Mouse (Mus musculus) liver, embryonic 15.5 days (tissue): ENCODE measurements around the gene Ppp2r2c. TPM values are rescaled to one million over a fixed set of nuclear protein-coding genes. Genes with fewer than 3 reads are reported as not detected.

Experiments used
- ATAC-seq: fragments of 200-750 bp; cut with Nextera tagmentation; 2 replicates; pipeline ENCODE4 v1.8.0; 2017; ENCODE audit warnings: moderate number of reproducible peaks, mild to moderate bottlenecking, moderate library complexity; ENCODE audit not compliant: insufficient read depth
- H3K27ac ChIP-seq: fragments of 300-500 bp; sonication (generic); replicated peaks from 2 replicates; pipeline ENCODE4 v1.5.1; 2015; ENCODE audit warnings: mild to moderate bottlenecking, inconsistent platforms
- H3K27me3 ChIP-seq: fragments of 300-500 bp; sonication (generic); 2 replicates; pipeline ENCODE4 v1.6.1; 2015; ENCODE audit warnings: mild to moderate bottlenecking, inconsistent platforms
- H3K36me3 ChIP-seq: fragments of 300-500 bp; sonication (generic); replicated peaks from 2 replicates; pipeline ENCODE4 v1.6.1; 2015; ENCODE audit warnings: moderate library complexity, mild to moderate bottlenecking, inconsistent platforms
- H3K4me1 ChIP-seq: fragments of 300-500 bp; sonication (generic); replicated peaks from 2 replicates; pipeline ENCODE4 v1.6.1; 2015; ENCODE audit warnings: inconsistent platforms
- H3K4me2 ChIP-seq: fragments of 300-500 bp; sonication (generic); 2 replicates; pipeline ENCODE4 v1.6.1; 2015; ENCODE audit warnings: moderate library complexity, mild to moderate bottlenecking, inconsistent platforms
- H3K4me3 ChIP-seq: fragments of 300-500 bp; sonication (generic); replicated peaks from 2 replicates; pipeline ENCODE4 v1.5.1; 2015; ENCODE audit warnings: mild to moderate bottlenecking, inconsistent platforms
- H3K9ac ChIP-seq: fragments of 300-500 bp; sonication (generic); 2 replicates; pipeline ENCODE4 v1.6.1; 2015; ENCODE audit warnings: moderate library complexity, mild to moderate bottlenecking, inconsistent platforms
- H3K9me3 ChIP-seq: fragments of 300-500 bp; sonication (generic); replicated peaks from 2 replicates; pipeline ENCODE4 v1.6.1; 2016; ENCODE audit warnings: inconsistent platforms
- WGBS: fragments of 180-500 bp; shearing (Covaris S2); methylation state at CpG from one replicate; pipeline ENCODE4 v1.1.7; 2015; ENCODE audit warnings: mixed read lengths; ENCODE audit not compliant: insufficient replicate concordance; 5-methylcytosine and 5-hydroxymethylcytosine counted together
- polyA plus RNA-seq: library from polyadenylated mRNA; unstranded; fragments of >200 nt; fragmentation: Nextera tagmentation; extraction: Ambion mirVana; gene quantifications from 2 replicates; pipeline ENCODE4 v1.2.1, GENCODE M21; 2015

Ppp2r2c gene
- polyA plus RNA-seq, 1 experiment from 2014 or later: not detected

GRCm38 (mm10) chr5:36870916-36871315 is 2.6 kb downstream of the Ppp2r2c start:
- no peak overlapping the region for H3K9ac ChIP-seq
- no peaks in the 10 kb centered on the region for H3K4me1 ChIP-seq
- H3K27ac ChIP-seq: no peak overlapping the region
- no peaks in the 10 kb centered on the region for H3K36me3 ChIP-seq
- WGBS: 56% methylated on average over 6 of the region's 6 CpGs
- no peak overlapping the region for H3K4me3 ChIP-seq
- no peak overlapping the region for H3K4me2 ChIP-seq
- no peak for ATAC-seq
- H3K27me3 ChIP-seq: peaks cover 69% of the 10 kb centered on the region
- H3K9me3 ChIP-seq: no peaks in the 10 kb centered on the region

- Histone ChIP-seq H3K27me3 (peaks cover 19% of the 10 kb centered on the region), H3K4me1 (no peaks in the 10 kb centered on the region), H3K9ac (no peak overlapping the region), H3K4me3 (no peak overlapping the region), H3K4me2 (no peak overlapping the region), H3K27ac (no peak overlapping the region), H3K36me3 (no peaks in the 10 kb centered on the region), H3K9me3 (no peaks in the 10 kb centered on the region)
- ATAC-seq: no peak
- WGBS: 41% methylated on average over 4 of the region's 4 CpGs
Observed at GRCm38 (mm10) chr5:36875956-36876355, 7.6 kb downstream of the Ppp2r2c start.

DNA sequence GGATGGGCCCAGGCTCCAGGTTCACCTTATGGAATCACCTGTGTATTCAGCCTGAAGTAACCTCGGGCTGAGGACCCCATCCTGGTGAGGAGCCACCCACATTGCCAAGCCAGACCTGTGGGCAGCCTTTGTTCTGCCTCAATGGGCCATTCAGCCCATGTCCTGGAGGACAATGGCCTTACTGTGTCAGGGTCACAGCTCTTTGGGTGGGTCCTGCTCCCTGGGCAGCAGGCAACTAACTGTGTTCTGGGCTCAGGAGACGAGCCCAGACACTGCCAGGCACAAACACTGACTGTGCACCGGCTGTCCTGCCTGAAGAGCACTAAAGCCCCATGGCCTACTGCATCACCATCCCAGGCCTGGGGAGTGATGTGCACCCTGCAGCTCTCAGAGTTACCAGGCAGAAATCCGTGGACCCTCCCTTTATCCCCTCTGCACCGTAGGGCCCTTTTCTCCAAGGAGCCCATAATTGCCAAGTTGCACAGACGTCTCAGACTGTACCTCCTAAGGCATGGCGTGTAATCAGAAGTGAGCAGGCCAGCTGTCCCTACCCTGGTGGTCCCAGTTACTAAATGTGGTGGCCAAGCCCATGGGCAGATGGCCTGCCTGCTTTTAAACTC is 8.6 kb downstream of the Ppp2r2c start:
- no peak overlapping the region for H3K4me3 ChIP-seq
- H3K36me3 ChIP-seq: no peaks in the 10 kb centered on the region
- H3K9me3 ChIP-seq: no peaks in the 10 kb centered on the region
- no peak for ATAC-seq
- H3K9ac ChIP-seq: no peak overlapping the region
- WGBS: 50% methylated on average over 7 of the region's 7 CpGs
- no peak overlapping the region for H3K4me2 ChIP-seq
- no peaks in the 10 kb centered on the region for H3K4me1 ChIP-seq
- peaks cover 10% of the 10 kb centered on the region for H3K27me3 ChIP-seq
- H3K27ac ChIP-seq: no peak overlapping the region

- Histone ChIP-seq H3K27me3 (peaks cover 3% of the 10 kb centered on the region; the same call in 1 of the 2 replicates), H3K27ac (no peak overlapping the region), H3K4me1 (no peaks in the 10 kb centered on the region), H3K4me3 (no peak overlapping the region), H3K36me3 (no peaks in the 10 kb centered on the region), H3K9me3 (no peaks in the 10 kb centered on the region), H3K9ac (no peak overlapping the region), H3K4me2 (no peak overlapping the region)
- no peak for ATAC-seq
- WGBS: 68% methylated on average over 2 of the region's 2 CpGs
Observed at GRCm38 (mm10) chr5:36877641-36878040, 9.3 kb downstream of the Ppp2r2c start.

DNA sequence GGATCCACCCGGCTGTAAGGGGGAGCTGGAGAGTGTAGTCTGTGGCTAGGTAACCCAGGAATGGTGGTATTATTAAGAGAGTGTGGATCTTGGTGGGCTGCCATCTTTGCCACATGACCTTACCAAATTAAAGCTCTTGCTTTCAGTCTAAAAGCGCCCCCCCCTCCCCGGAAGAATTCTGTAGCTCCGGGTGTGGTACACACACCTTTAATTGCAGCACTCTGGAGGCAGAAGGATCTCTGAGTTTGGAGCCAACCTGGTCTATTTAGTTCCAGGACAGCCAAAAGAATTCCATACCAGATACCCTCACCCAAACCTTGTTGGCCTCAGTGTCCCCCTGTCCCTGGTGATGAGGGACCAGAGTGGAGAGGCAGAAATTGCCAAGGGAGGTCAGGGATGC is 10.5 kb downstream of the Ppp2r2c start:
- Histone ChIP-seq H3K4me1 (no peaks in the 10 kb centered on the region), H3K9ac (no peak overlapping the region), H3K4me2 (no peak overlapping the region), H3K27me3 (no peaks in the 10 kb centered on the region), H3K9me3 (no peaks in the 10 kb centered on the region), H3K27ac (no peak overlapping the region), H3K4me3 (no peak overlapping the region), H3K36me3 (no peaks in the 10 kb centered on the region)
- ATAC-seq: no peak
- WGBS: 72% methylated on average over 4 of the region's 4 CpGs

GRCm38 (mm10) chr5:36880622-36881021 is 12.3 kb downstream of the Ppp2r2c start:
- Histone ChIP-seq H3K36me3 (no peaks in the 10 kb centered on the region), H3K27me3 (no peaks in the 10 kb centered on the region), H3K4me1 (no peaks in the 10 kb centered on the region), H3K4me3 (no peak overlapping the region), H3K9me3 (no peaks in the 10 kb centered on the region), H3K9ac (no peak overlapping the region), H3K27ac (no peak overlapping the region), H3K4me2 (no peak overlapping the region)
- ATAC-seq: no peak
- 77% methylated on average over 5 of the region's 5 CpGs for WGBS

GRCm38 (mm10) chr5:36883516-36883915 is 15.2 kb downstream of the Ppp2r2c start:
- 69% methylated on average over 12 of the region's 12 CpGs for WGBS
- no peak overlapping the region for H3K27ac ChIP-seq
- H3K4me3 ChIP-seq: no peak overlapping the region
- no peaks in the 10 kb centered on the region for H3K27me3 ChIP-seq
- H3K9ac ChIP-seq: no peak overlapping the region
- no peaks in the 10 kb centered on the region for H3K4me1 ChIP-seq
- ATAC-seq: no peak
- H3K36me3 ChIP-seq: no peaks in the 10 kb centered on the region
- H3K9me3 ChIP-seq: no peaks in the 10 kb centered on the region
- H3K4me2 ChIP-seq: no peak overlapping the region

DNA sequence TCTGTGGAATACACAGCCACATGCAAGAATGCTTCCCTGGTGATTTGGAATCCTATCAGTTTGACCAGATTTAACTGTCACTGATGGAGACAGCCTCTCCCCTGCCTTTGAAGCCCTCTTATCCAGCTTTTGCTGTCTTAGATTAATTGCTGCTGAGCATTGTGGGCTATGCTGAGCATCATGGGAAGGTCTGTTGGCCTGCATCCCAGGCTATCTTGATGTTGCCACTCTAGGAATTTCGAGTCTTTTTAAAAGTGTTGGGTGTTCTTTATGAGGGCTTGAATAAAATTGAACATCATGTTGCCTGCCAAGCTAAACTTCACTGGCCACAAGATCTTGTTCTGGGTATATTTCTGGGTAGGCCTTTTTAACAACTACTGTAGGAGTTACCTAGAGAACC is 16.8 kb downstream of the Ppp2r2c start:
- no peak overlapping the region for H3K4me2 ChIP-seq
- ATAC-seq: no peak
- H3K36me3 ChIP-seq: no peaks in the 10 kb centered on the region
- H3K27me3 ChIP-seq: no peaks in the 10 kb centered on the region
- no peak overlapping the region for H3K27ac ChIP-seq
- H3K4me1 ChIP-seq: no peaks in the 10 kb centered on the region
- H3K4me3 ChIP-seq: no peak overlapping the region
- no peaks in the 10 kb centered on the region for H3K9me3 ChIP-seq
- H3K9ac ChIP-seq: no peak overlapping the region
- WGBS: 53% methylated on average over 1 of the region's 1 CpGs

- Histone ChIP-seq H3K27ac (no peak overlapping the region), H3K4me2 (no peak overlapping the region), H3K9me3 (no peaks in the 10 kb centered on the region), H3K27me3 (no peaks in the 10 kb centered on the region), H3K4me3 (no peak overlapping the region), H3K9ac (no peak overlapping the region), H3K36me3 (no peaks in the 10 kb centered on the region), H3K4me1 (no peaks in the 10 kb centered on the region)
- no peak for ATAC-seq
- 61% methylated on average over 5 of the region's 5 CpGs for WGBS
Observed at GRCm38 (mm10) chr5:36885595-36885994, 17.3 kb downstream of the Ppp2r2c start.

GRCm38 (mm10) chr5:36886298-36886697 is 18.0 kb downstream of the Ppp2r2c start:
- no peaks in the 10 kb centered on the region for H3K9me3 ChIP-seq
- WGBS: 48% methylated on average over 2 of the region's 2 CpGs

GRCm38 (mm10) chr5:36886852-36887283 is 18.6 kb downstream of the Ppp2r2c start:
- H3K4me2 ChIP-seq: no peak overlapping the region
- no peak overlapping the region for H3K9ac ChIP-seq
- WGBS: 61% methylated on average over 7 of the region's 7 CpGs
- H3K27ac ChIP-seq: no peak overlapping the region
- H3K27me3 ChIP-seq: no peaks in the 10 kb centered on the region
- no peaks in the 10 kb centered on the region for H3K36me3 ChIP-seq
- no peaks in the 10 kb centered on the region for H3K9me3 ChIP-seq
- H3K4me3 ChIP-seq: no peak overlapping the region
- H3K4me1 ChIP-seq: no peaks in the 10 kb centered on the region
- no peak for ATAC-seq

More at GRCm38 (mm10) chr5:36886298-36886697, 18.0 kb downstream of the Ppp2r2c start:
- Histone ChIP-seq H3K27me3 (no peaks in the 10 kb centered on the region), H3K4me2 (no peak overlapping the region), H3K27ac (no peak overlapping the region), H3K36me3 (no peaks in the 10 kb centered on the region), H3K4me3 (no peak overlapping the region), H3K4me1 (no peaks in the 10 kb centered on the region), H3K9ac (no peak overlapping the region)
- ATAC-seq: no peak
